Mouse (Mus musculus): ENCODE measurements at regions not wholly inside any gene's neighbourhood (a gene's known extent, or its start where the extent isn't known, plus 50 kb on each side); places are given as distances from the start of the nearest gene placed in this dataset.
A peak's percentile ranks its signal among the peaks of the same experiment; 100 is the strongest.
"Not testable (repeated sequence)": the region's sequence is repeated elsewhere in the genome, so short reads cannot be mapped to it uniquely, and the experiment has no call there.

- intact Hi-C loops (cut with DNase I), result no loop called here
- no peak overlapping the region for H3K27ac ChIP-seq
- no peak for DNase-seq
- H3K4me3 ChIP-seq, result no peak overlapping the region
- TF ChIP-seq CTCF (IDR thresholded peaks at IDR 0.05), result no peak
Measured at GRCm38 (mm10) chr12:49084505-49084904, 298.0 kb upstream of the Foxg1 start.

- intact Hi-C loops (cut with DNase I), result no loop called here
- DNase-seq, result no peak
- H3K4me3 ChIP-seq, result no peak overlapping the region
- H3K27ac ChIP-seq, result no peak overlapping the region
- TF ChIP-seq CTCF (IDR thresholded peaks at IDR 0.05), result no peak
Measured at GRCm38 (mm10) chr12:49086076-49086475, 296.4 kb upstream of the Foxg1 start.

GRCm38 (mm10) chr12:49090177-49090576 lies 292.3 kb upstream of the Foxg1 start:
- H3K4me3 ChIP-seq, result no peak overlapping the region
- no peak overlapping the region for H3K27ac ChIP-seq
- intact Hi-C loops (cut with DNase I), result no loop called here
- DNase-seq, result no peak
- TF ChIP-seq CTCF (IDR thresholded peaks at IDR 0.05), result no peak

GRCm38 (mm10) chr12:49105931-49106330 lies 276.5 kb upstream of the Foxg1 start:
- intact Hi-C loops (cut with DNase I), result no loop called here
- Histone ChIP-seq H3K4me3 (no peak overlapping the region), H3K27ac (no peak overlapping the region)
- no peak for DNase-seq
- TF ChIP-seq CTCF (IDR thresholded peaks at IDR 0.05), result no peak

- peak; percentile 38 for TF ChIP-seq CTCF (IDR thresholded peaks at IDR 0.05)
Measured at GRCm38 (mm10) chr12:49106399-49107382, 275.8 kb upstream of the Foxg1 start.

GRCm38 (mm10) chr12:49107415-49108148 lies 274.9 kb upstream of the Foxg1 start:
- DNase-seq, result no peak
- H3K27ac ChIP-seq, result no peak overlapping the region
- no peak overlapping the region for H3K4me3 ChIP-seq
- intact Hi-C loops (cut with DNase I), result no loop called here
- TF ChIP-seq CTCF (IDR thresholded peaks at IDR 0.05), result no peak

More at GRCm38 (mm10) chr12:49106399-49107382, 275.8 kb upstream of the Foxg1 start:
- intact Hi-C loops (cut with DNase I), result no loop called here
- no peak overlapping the region for H3K27ac ChIP-seq
- DNase-seq, result no peak
- no peak overlapping the region for H3K4me3 ChIP-seq

GRCm38 (mm10) chr12:49131093-49131492 lies 251.4 kb upstream of the Foxg1 start:
- intact Hi-C loops (cut with DNase I), result not testable (repeated sequence)

GRCm38 (mm10) chr12:49170097-49170496 lies 212.4 kb upstream of the Foxg1 start:
- TF ChIP-seq CTCF (IDR thresholded peaks at IDR 0.05), result peak; percentile 19; the same call in 1 of the 2 replicates
- no peak overlapping the region for H3K27ac ChIP-seq
- intact Hi-C loops (cut with DNase I), result no loop called here
- DNase-seq, result no peak
- no peak overlapping the region for H3K4me3 ChIP-seq

More at GRCm38 (mm10) chr12:49131093-49131492, 251.4 kb upstream of the Foxg1 start:
- H3K27ac ChIP-seq, DNase-seq, H3K4me3 ChIP-seq: not testable (repeated sequence)

- intact Hi-C loops (cut with DNase I), result no loop called here
- Histone ChIP-seq H3K4me3 (no peak overlapping the region), H3K27ac (no peak overlapping the region)
- TF ChIP-seq CTCF (IDR thresholded peaks at IDR 0.05), result peak; percentile 27
- no peak for DNase-seq
Measured at GRCm38 (mm10) chr12:49171014-49171677, 211.3 kb upstream of the Foxg1 start.

- DNase-seq, result no peak
Measured at GRCm38 (mm10) chr12:49191348-49191747, 191.1 kb upstream of the Foxg1 start.

GRCm38 (mm10) chr12:49233524-49234306 lies 148.7 kb upstream of the Foxg1 start:
- Histone ChIP-seq H3K4me3 (no peak overlapping the region), H3K27ac (no peak overlapping the region)
- no peak for DNase-seq
- intact Hi-C loops (cut with DNase I), result no loop called here
- no peak for TF ChIP-seq CTCF (IDR thresholded peaks at IDR 0.05)

More at GRCm38 (mm10) chr12:49191348-49191747, 191.1 kb upstream of the Foxg1 start:
- TF ChIP-seq CTCF (IDR thresholded peaks at IDR 0.05), result no peak
- intact Hi-C loops (cut with DNase I), result no loop called here
- H3K27ac ChIP-seq, result no peak overlapping the region
- H3K4me3 ChIP-seq, result no peak overlapping the region
